Mouse (Mus musculus) thymus, adult 2 months (tissue): ENCODE data around the gene Zfp663. TPM values are rescaled to one million over a fixed set of nuclear protein-coding genes. Genes with fewer than 3 reads are reported as not detected.
A peak's percentile ranks its signal among the peaks of the same experiment; 100 is the strongest.

Source experiments
- DNase-seq: peaks from one replicate; pipeline ENCODE4 v3.0.0; 2021
- H3K27ac ChIP-seq: fragments of 200-500 bp; 2 replicates; pipeline ENCODE4 v1.5.1; 2012; ENCODE audit warnings: low read length, control low read depth; ENCODE audit not compliant: control insufficient read depth, insufficient read depth
- H3K27me3 ChIP-seq: fragments of 200-500 bp; 2 replicates; pipeline ENCODE4 v1.6.1; 2012; ENCODE audit warnings: mild to moderate bottlenecking, low read length, moderate library complexity, mixed read lengths; ENCODE audit not compliant: control insufficient read depth, insufficient read depth
- H3K36me3 ChIP-seq: fragments of 200-500 bp; 2 replicates; pipeline ENCODE4 v1.6.1; 2012; ENCODE audit warnings: mild to moderate bottlenecking, low read length, moderate library complexity; ENCODE audit not compliant: control insufficient read depth, insufficient read depth
- H3K4me1 ChIP-seq: fragments of 200-500 bp; replicated peaks from 2 replicates; pipeline ENCODE4 v1.6.1; 2012; ENCODE audit warnings: low read length; ENCODE audit not compliant: control insufficient read depth, insufficient read depth
- H3K4me3 ChIP-seq: fragments of 200-500 bp; 2 replicates; pipeline ENCODE4 v1.5.1; 2012; ENCODE audit warnings: mild to moderate bottlenecking, low read length, control low read depth, moderate library complexity; ENCODE audit not compliant: control insufficient read depth, insufficient read depth
- CTCF ChIP-seq: fragments of 200-500 bp; IDR thresholded peaks from 2 replicates; pipeline ENCODE4 v1.5.1; 2012; ENCODE audit warnings: mild to moderate bottlenecking, control low read depth, low read length, moderate library complexity, borderline replicate concordance; ENCODE audit not compliant: control insufficient read depth, poor library complexity, insufficient read depth; ENCODE audit errors: extremely low read depth
- POLR2A ChIP-seq: fragments of 200-500 bp; IDR thresholded peaks from 2 replicates; pipeline ENCODE4 v1.6.1; 2012; ENCODE audit warnings: mild to moderate bottlenecking, low read length, control low read depth, moderate library complexity; ENCODE audit not compliant: control insufficient read depth, poor library complexity, insufficient read depth; ENCODE audit errors: extremely low read depth
- WGBS: fragments of 180-500 bp; shearing (Covaris S2); methylation state at CpG from one replicate; pipeline ENCODE4 v1.1.7; 2018; 5-methylcytosine and 5-hydroxymethylcytosine counted together
- polyA plus RNA-seq: library from polyadenylated mRNA; depleted of rRNA; stranded (reverse); fragments of >200 nt; gene quantifications from 2 replicates; pipeline ENCODE4 v1.2.3, GENCODE M21; 2012

Zfp663 gene
- polyA plus RNA-seq, 1 experiment = not detected

GRCm38 (mm10) chr2:165363282-165363681 is 5.2 kb downstream of the Zfp663 start:
- WGBS = 95% methylated on average over 6 of the region's 6 CpGs
- no peak for TF ChIP-seq POLR2A
- no peak for TF ChIP-seq CTCF
- DNase-seq = no peak
- H3K27me3 ChIP-seq = peaks cover 2% of the 10 kb centered on the region
- no peak overlapping the region for H3K4me3 ChIP-seq
- no peaks in the 10 kb centered on the region for H3K36me3 ChIP-seq
- no peak overlapping the region for H3K27ac ChIP-seq
- 0 out of 2 replicates have a peak, but pooled peaks cover 4% of the 10 kb centered on the region for H3K4me1 ChIP-seq

- no peaks in the 10 kb centered on the region for H3K27me3 ChIP-seq
- no peak overlapping the region for H3K27ac ChIP-seq
- no peaks in the 10 kb centered on the region for H3K4me1 ChIP-seq
- no peaks in the 10 kb centered on the region for H3K36me3 ChIP-seq
- TF ChIP-seq POLR2A (no peak), CTCF (peak; percentile 37; the same call in 1 of the 2 replicates)
- no peak overlapping the region for H3K4me3 ChIP-seq
- whole genome bisulfite sequencing = 4% methylated on average over 1 of the region's 1 CpGs
- DNase-seq = peak; percentile 37
Observed at GRCm38 (mm10) chr2:165360861-165361260, 7.7 kb downstream of the Zfp663 start.

DNA sequence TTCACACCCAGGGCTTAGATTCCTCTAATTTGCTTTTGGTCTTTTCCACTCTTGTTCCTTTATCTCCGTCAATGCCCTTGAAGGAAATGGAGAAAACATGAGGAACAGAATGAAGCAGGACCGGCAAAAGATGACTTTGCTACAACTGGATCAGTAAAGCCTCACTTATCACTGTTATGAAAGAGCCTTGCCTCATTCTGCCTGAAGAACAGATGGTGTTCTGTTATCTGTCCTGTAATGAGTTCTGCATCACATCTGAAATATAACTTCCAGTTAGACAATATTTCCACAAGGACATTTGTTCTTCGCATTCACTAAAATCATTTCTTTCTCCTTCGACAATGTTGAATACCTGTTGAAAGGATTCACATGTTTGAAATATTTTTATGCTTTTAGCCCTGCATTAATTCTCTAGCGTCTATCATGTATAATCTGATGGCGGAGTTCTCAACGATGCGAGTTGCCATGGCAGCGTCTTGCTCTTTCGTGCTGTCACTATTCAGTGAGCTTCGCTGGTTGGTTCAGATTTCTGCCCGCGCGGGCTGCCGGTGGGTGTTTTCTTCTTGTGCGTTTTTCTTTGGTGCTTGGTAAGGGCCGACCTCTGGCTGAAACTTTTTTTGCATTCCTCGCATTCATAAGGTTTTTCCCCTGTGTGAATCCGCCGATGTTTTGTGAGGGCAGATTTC is 16.6 kb downstream of the Zfp663 start:
- Histone ChIP-seq H3K36me3 (no peaks in the 10 kb centered on the region), H3K4me3 (no peak overlapping the region), H3K27ac (no peak overlapping the region), H3K4me1 (no peaks in the 10 kb centered on the region), H3K27me3 (no peaks in the 10 kb centered on the region)
- DNase-seq = no peak
- 96% methylated on average over 20 of the region's 20 CpGs for WGBS
- TF ChIP-seq CTCF (no peak), POLR2A (no peak)

DNA sequence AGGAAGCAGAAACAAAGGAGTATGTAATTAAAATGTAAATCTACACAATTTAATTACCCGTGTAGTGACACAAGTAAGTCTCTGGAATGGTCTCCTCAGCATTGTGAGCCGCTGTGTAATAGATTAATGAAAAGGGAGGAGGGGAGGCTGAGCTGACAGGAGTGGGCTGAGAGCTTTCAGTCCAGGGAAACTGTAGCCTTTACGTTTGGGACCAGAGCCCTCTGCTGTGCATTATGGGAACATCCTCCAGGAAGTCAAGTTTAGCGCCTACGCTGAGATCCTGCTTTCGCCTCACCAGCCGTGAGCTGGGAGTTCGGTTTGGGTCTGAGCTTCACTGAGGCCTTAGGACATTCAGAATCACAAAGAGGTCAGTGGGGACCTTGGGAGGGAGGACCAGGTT is 19.1 kb downstream of the Zfp663 start:
- WGBS = 56% methylated on average over 8 of the region's 8 CpGs
- Histone ChIP-seq H3K27ac (no peak overlapping the region), H3K27me3 (no peaks in the 10 kb centered on the region), H3K4me1 (no peaks in the 10 kb centered on the region), H3K36me3 (no peaks in the 10 kb centered on the region), H3K4me3 (no peak overlapping the region)
- DNase-seq = no peak
- TF ChIP-seq POLR2A (no peak), CTCF (no peak)

DNA sequence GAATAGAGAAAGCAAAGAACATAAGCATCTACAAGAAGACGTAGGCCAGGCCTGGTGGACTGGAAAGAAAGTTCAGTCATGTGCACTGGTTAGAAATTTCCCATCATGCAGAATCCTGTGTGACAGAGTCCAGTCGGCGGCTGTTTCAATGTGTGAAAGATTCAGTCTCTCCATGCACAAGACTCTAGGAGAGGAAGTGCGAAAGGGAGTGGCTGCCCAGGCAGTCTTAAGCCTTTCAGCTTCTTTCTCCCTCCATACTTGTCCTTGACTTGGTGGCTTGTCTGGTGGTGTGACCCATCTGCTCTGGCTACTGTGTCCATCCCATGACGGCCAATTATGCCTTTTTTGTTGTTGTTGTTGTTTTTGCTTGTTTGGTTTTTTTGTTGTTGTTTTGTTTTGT is 22.3 kb downstream of the Zfp663 start:
- Histone ChIP-seq H3K4me1 (no peaks in the 10 kb centered on the region), H3K4me3 (no peak overlapping the region), H3K36me3 (no peaks in the 10 kb centered on the region), H3K27ac (no peak overlapping the region), H3K27me3 (no peaks in the 10 kb centered on the region)
- no peak for DNase-seq
- 85% methylated on average over 5 of the region's 5 CpGs for WGBS
- no peak for TF ChIP-seq CTCF
- no peak for TF ChIP-seq POLR2A

DNA sequence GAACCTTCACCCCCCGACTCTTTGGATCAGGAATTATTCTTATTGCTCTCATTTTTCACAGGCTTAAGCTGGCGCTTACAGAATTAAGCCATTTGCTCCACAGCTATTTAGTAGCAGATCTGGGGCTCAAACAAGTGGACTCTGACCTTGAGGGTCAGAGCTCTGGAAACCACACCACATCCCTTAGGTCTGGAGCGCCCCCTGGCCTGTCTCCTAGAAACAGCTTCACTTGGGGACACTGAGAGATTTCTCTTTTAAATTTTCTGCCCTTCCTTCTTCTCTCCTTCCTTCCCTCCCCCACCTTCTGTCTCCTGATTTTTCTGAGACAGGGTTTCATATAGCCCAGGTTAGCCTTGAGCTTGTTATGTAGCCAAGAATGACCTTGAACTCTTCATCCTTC is 31.3 kb downstream of the Zfp663 start:
- H3K27me3 ChIP-seq = no peaks in the 10 kb centered on the region
- H3K36me3 ChIP-seq = no peaks in the 10 kb centered on the region
- no peak overlapping the region for H3K27ac ChIP-seq
- DNase-seq = peak; percentile 33
- 64% methylated on average over 3 of the region's 3 CpGs for WGBS
- no peak overlapping the region for H3K4me3 ChIP-seq
- H3K4me1 ChIP-seq = no peaks in the 10 kb centered on the region
- TF ChIP-seq CTCF = no peak
- no peak for TF ChIP-seq POLR2A

DNA sequence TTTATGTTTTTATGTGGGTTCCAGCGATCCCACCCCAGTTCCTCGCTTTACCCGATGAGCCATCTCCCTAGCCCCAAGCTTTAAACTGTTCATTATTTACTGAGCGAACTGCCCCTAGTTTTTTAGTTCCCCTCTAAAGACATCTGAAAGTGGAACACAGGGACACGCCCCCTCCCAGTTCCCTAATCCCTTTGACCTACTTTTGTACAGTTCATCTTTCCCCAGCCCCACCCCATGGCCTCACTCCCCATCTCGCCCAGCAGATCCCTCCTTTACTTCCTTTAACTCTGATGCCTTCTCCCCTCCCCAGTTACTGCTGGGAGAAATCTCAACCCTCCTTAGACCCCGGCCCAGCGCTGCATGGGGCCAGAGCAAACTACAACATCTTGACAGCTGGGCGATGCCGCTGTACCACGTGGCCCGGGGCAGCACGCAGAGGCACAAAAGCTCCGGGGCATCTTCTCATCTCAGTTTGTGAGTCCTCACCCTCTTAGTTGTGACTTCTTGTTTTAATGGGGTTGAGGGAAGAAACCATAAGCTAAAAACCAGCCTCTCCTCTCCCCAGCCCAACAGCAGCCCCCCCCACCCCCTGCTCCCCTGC is 35.8 kb downstream of the Zfp663 start:
- Histone ChIP-seq H3K27ac (no peak overlapping the region), H3K4me3 (no peak overlapping the region), H3K36me3 (no peaks in the 10 kb centered on the region), H3K27me3 (no peaks in the 10 kb centered on the region), H3K4me1 (no peaks in the 10 kb centered on the region; the same call in 1 of the 2 replicates)
- DNase-seq = no peak
- 36% methylated on average over 14 of the region's 14 CpGs for WGBS
- TF ChIP-seq POLR2A (no peak), CTCF (no peak)
